Mouse (Mus musculus) forebrain, postnatal 0 days (tissue): ENCODE data around the gene Gpr137b. TPM values are rescaled to one million over a fixed set of nuclear protein-coding genes. Genes with fewer than 3 reads are reported as not detected.
"Not testable (repeated sequence)": the region's sequence is repeated elsewhere in the genome, so short reads cannot be mapped to it uniquely, and the experiment has no call there.

Experiments
- ATAC-seq: fragments of 200-750 bp; cut with Nextera tagmentation; 2 replicates; pipeline ENCODE4 v1.8.0; 2017; ENCODE audit warnings: mild to moderate bottlenecking, moderate library complexity
- DNase-seq: peaks from one replicate; pipeline ENCODE4 v3.0.0-alpha.2; 2015
- H3K27ac ChIP-seq: fragments of 300-500 bp; sonication (generic); 2 replicates; pipeline ENCODE4 v1.5.1; 2014; ENCODE audit warnings: low read depth, mild to moderate bottlenecking, antibody characterized with exemption, low read length, moderate library complexity, mixed read lengths
- H3K27me3 ChIP-seq: fragments of 300-500 bp; sonication (generic); 2 replicates; pipeline ENCODE4 v1.6.1; 2014; ENCODE audit warnings: mild to moderate bottlenecking, low read length, mixed read lengths; ENCODE audit not compliant: insufficient read depth
- H3K36me3 ChIP-seq: fragments of 300-500 bp; sonication (generic); 2 replicates; pipeline ENCODE4 v1.6.1; 2014; ENCODE audit warnings: mild to moderate bottlenecking, moderate library complexity; ENCODE audit not compliant: insufficient read depth
- H3K4me1 ChIP-seq: fragments of 300-500 bp; sonication (generic); 2 replicates; pipeline ENCODE4 v1.6.1; 2014; ENCODE audit warnings: antibody characterized with exemption; ENCODE audit not compliant: insufficient read depth
- H3K4me2 ChIP-seq: fragments of 300-500 bp; sonication (generic); 2 replicates; pipeline ENCODE4 v1.6.1; 2014; ENCODE audit warnings: low read depth, mild to moderate bottlenecking, moderate library complexity
- H3K4me3 ChIP-seq: fragments of 300-500 bp; sonication (generic); 2 replicates; pipeline ENCODE4 v1.5.1; 2014; ENCODE audit warnings: low read depth, low read length, mixed read lengths
- H3K9ac ChIP-seq: fragments of 300-500 bp; sonication (generic); 2 replicates; pipeline ENCODE4 v1.6.1; 2014; ENCODE audit warnings: mild to moderate bottlenecking
- H3K9me3 ChIP-seq: fragments of 300-500 bp; sonication (generic); 2 replicates; pipeline ENCODE4 v1.6.1; 2016; ENCODE audit warnings: low read length
- CTCF ChIP-seq: sonication (generic); IDR thresholded peaks from 2 replicates; pipeline ENCODE4 v1.5.1; 2016; ENCODE audit warnings: antibody characterized with exemption, control low read depth, low read depth
- WGBS: fragments of 180-500 bp; shearing (Covaris S2); extraction: QIAGEN DNeasy Blood & Tissue Kit; methylation state at CpG from one replicate; pipeline ENCODE4 v1.1.7; 2014; 5-methylcytosine and 5-hydroxymethylcytosine counted together
- polyA plus RNA-seq: library from polyadenylated mRNA; unstranded; fragments of >200 nt; fragmentation: Nextera tagmentation; extraction: Ambion mirVana; gene quantifications from 2 replicates; pipeline ENCODE4 v1.2.1, GENCODE M21; 2015
- total RNA-seq: library from RNA; depleted of rRNA; stranded (reverse); fragments of >200 nt; gene quantifications from 2 replicates; pipeline ENCODE4 v1.2.3, GENCODE M21; 2014; rRNA removed

The Gpr137b gene
- total and polyA plus RNA-seq, 2 experiments from 2014 or later, result 16.4 to 18.3 TPM

DNA sequence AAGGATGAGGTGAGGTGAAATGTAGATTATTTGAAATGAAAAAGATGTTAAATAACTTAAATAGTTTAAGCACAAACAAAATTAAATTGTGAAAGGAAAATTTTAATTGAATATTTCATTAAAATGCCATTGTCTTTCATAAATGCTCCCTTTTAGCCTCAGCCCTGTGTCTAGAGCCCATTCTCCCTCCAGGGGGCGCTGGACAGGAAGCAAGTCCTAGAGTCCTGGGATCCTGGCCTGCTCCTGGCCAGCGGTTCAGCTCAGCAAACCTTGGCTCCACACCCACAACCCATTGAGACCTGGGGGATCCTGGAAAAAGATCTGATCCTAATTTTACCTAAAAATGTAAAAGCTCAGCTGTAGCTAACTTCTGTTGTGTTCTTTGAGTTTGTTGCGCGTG is 44.5 kb downstream of the Gpr137b start:
- ATAC-seq (no peak), DNase-seq (no peak)
- Histone ChIP-seq H3K27me3 (no peaks in the 10 kb centered on the region), H3K27ac (no peak overlapping the region), H3K36me3 (no peaks in the 10 kb centered on the region), H3K9me3 (no peaks in the 10 kb centered on the region), H3K9ac (no peak overlapping the region), H3K4me1 (no peaks in the 10 kb centered on the region), H3K4me3 (no peak overlapping the region), H3K4me2 (no peak overlapping the region)
- TF ChIP-seq CTCF, result peak; percentile 17; the same call in 1 of the 2 replicates
- WGBS, result 62% methylated on average over 4 of the region's 4 CpGs

- not testable (repeated sequence) for H3K4me1 ChIP-seq, H3K27ac ChIP-seq, H3K4me3 ChIP-seq, H3K9me3 ChIP-seq, DNase-seq, ATAC-seq, H3K4me2 ChIP-seq, H3K9ac ChIP-seq, H3K36me3 ChIP-seq, H3K27me3 ChIP-seq
- WGBS, result 41% methylated on average over 12 of the region's 12 CpGs
Measured at GRCm38 (mm10) chr13:13347634-13348412, 46.0 kb downstream of the Gpr137b start.

GRCm38 (mm10) chr13:13337361-13337760 is 56.5 kb downstream of the Gpr137b start:
- 95% methylated on average over 7 of the region's 8 CpGs for WGBS
- H3K9me3 ChIP-seq, H3K36me3 ChIP-seq, DNase-seq, H3K9ac ChIP-seq, H3K27ac ChIP-seq, H3K4me2 ChIP-seq, ATAC-seq, H3K4me1 ChIP-seq, H3K27me3 ChIP-seq, H3K4me3 ChIP-seq: not testable (repeated sequence)

GRCm38 (mm10) chr13:13328876-13329275 is 64.9 kb downstream of the Gpr137b start:
- WGBS, result 3% methylated on average over 2 of the region's 2 CpGs
- no peaks in the 10 kb centered on the region for H3K27me3 ChIP-seq
- H3K36me3 ChIP-seq, result no peaks in the 10 kb centered on the region
- H3K9me3 ChIP-seq, result no peaks in the 10 kb centered on the region
- H3K27ac ChIP-seq, result no peak overlapping the region
- DNase-seq (peak; percentile 31), ATAC-seq (no peak)
- no peak overlapping the region for H3K4me2 ChIP-seq
- no peaks in the 10 kb centered on the region for H3K4me1 ChIP-seq
- H3K9ac ChIP-seq, result no peak overlapping the region
- peak; percentile 65 for TF ChIP-seq CTCF
- no peak overlapping the region for H3K4me3 ChIP-seq

Other genes starting within 250 kb of the Gpr137b start
- not detected in 2 replicates for gene Prl2c5, start 211.3 kb downstream of the Gpr137b start, total RNA-seq
- gene Prl2c5, start 211.3 kb downstream of the Gpr137b start, polyA plus RNA-seq, result not detected in 2 replicates
- 28.8 and 53.5 TPM in 2 replicates for gene Nid1, start 43.5 kb upstream of the Gpr137b start, total RNA-seq
- 18.1 and 21.6 TPM in 2 replicates for gene Nid1, start 43.5 kb upstream of the Gpr137b start, polyA plus RNA-seq
- 13.2 and 14.2 TPM in 2 replicates for gene Lyst, start 196.4 kb upstream of the Gpr137b start, total RNA-seq
- 1.5 and 3.5 TPM in 2 replicates for gene Lyst, start 196.4 kb upstream of the Gpr137b start, polyA plus RNA-seq